Mouse (Mus musculus): Measurements from ENCODE around the gene Kcnk12.

The Kcnk12 gene

GRCm38 (mm10) chr17:87787711-87788110 is 10.1 kb downstream of the Kcnk12 start:
- in situ Hi-C loops (cut with MboI, MseI): no loop called here

- in situ Hi-C loops (cut with MboI, MseI): no loop called here
Observed at GRCm38 (mm10) chr17:87785721-87786120, 12.1 kb downstream of the Kcnk12 start.

- in situ Hi-C loops (cut with MboI, MseI): no loop called here
Observed at GRCm38 (mm10) chr17:87784911-87785310, 12.9 kb downstream of the Kcnk12 start.

GRCm38 (mm10) chr17:87784141-87784831 is 13.5 kb downstream of the Kcnk12 start:
- in situ Hi-C loops (cut with MboI, MseI): no loop called here

- in situ Hi-C loops (cut with MboI, MseI): no loop called here
Observed at GRCm38 (mm10) chr17:87781244-87781643, 16.6 kb downstream of the Kcnk12 start.

GRCm38 (mm10) chr17:87780164-87780563 is 17.6 kb downstream of the Kcnk12 start:
- in situ Hi-C loops (cut with MboI, MseI): no loop called here

DNA sequence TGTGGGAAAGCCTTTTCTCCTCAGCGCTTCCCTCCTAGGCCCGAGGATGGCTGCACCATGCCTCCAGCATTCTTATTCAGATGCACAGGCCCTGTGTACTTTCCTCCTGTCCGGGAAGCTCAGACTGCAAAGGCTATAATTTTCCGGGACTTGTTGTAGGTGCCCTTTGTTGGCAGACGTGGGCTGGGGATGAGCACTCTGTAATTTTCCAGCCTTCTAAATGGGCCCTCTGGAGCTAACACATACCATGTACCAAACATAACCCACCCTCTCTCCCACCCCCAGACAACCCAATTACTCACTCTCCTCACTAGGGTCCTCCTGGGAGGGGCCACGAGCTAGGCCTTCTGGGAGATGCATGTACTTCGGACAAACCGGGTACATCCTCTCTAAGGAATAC is 22.8 kb downstream of the Kcnk12 start:
- in situ Hi-C loops (cut with MboI, MseI): no loop called here

- in situ Hi-C loops (cut with MboI, MseI): no loop called here
Observed at GRCm38 (mm10) chr17:87773175-87773574, 24.6 kb downstream of the Kcnk12 start.

DNA sequence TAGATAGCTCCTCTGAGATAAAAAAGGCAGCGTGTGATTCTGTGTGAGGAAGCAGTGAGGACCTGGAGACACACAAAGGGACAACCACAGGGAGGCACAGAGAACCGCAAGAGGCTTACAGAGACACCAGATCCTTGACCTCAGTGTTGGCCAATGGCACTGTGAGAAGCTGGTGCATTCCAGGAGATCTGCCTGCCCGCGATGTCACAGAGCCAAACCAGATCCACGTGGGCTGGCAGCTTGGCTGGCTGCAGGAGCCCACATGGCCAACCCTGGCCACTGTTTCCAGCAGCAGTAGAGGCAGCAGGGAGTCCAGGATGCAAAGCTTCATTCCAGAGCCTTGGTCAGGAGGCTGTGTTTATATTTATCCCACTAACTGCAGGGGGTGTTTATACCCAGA is 27.0 kb downstream of the Kcnk12 start:
- in situ Hi-C loops (cut with MboI, MseI): no loop called here

GRCm38 (mm10) chr17:87766888-87767287 is 30.9 kb downstream of the Kcnk12 start:
- in situ Hi-C loops (cut with MboI, MseI): no loop called here

- in situ Hi-C loops (cut with MboI, MseI): no loop called here
Observed at GRCm38 (mm10) chr17:87765031-87765430, 32.8 kb downstream of the Kcnk12 start.

DNA sequence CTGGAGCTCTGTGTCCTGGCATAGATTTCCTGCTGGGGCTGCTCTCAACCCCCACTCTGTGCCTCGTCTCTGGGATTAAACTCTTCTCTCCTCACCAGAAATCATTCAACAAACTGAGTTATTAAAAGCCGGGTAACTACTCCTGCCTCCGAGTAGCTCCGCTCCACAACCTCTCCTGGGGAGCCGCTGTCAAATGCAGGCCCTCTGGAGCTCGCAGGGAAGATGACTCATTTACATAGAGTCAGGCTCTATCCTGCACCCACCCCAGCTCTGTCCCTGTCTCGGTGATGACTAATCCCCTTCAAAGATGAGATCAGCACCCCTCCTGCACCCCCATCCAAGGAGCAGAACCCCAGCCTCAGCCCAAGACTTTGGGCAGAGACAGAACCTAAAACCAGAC is 34.6 kb downstream of the Kcnk12 start:
- in situ Hi-C loops (cut with MboI, MseI): no loop called here

DNA sequence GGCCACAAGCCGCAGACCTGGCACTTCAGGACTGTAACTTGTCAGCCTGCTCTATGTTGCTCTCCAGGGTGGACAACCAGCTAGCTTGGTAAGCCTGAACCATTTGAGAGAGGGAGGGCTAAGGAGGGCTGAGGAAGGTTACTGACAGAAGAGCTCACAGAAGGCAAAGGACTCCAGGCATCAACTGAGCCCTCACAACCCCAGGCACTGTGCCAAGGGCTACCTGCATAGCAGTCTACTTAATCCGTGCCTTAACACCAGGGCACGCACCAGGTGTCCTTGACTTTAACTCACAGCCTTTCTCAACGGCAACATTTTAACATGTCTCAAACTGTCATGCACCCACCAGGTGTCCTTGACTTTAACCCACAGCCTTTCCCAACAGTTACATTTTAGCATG is 37.5 kb downstream of the Kcnk12 start:
- in situ Hi-C loops (cut with MboI, MseI): no loop called here

DNA sequence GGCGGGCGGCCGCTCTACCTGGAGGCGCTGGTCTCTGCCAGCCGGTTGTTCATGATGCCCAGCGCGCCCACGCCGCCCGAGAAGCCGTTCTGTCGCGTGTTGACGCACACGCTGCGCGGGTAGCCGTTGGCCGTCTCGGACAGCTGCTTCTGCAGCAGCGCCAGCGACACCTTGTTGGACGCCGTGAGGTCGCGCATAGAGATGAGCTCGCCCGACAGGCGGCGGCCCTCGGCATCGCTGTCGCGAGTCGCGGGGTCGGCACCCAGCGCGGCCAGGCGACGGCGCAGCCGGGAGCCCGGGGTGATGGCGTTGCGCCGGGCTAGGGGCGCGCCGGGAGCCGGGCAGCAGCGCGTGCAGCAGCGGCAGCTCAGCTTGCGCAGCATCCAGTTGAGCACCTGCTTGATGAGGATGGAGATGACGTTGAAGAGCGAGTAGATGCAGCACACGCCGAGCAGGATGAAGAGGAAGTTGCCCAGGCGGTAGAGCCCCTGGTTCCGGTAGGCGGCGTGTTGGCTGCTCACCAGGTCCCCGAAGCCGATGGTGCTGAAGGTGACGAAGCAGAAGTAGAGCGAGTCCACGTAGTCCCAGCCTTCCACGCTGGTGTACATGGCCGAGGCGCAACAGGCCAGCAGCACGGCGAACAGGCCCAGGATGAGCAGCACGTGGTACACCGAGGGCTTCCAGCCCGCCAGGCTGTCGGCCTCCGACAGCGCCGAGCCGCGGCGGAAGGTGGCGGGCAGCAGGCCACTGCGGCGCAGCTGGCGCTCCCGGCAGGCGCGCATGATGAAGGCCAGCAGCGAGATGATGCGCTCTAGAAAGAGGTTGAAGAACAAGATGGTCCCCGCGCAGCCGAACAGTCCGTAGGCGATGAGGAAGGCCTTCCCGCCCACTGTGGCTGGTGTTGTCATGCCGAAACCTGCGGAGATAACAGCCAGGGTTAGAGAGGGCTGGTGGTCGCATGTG is 51.6 kb downstream of the Kcnk12 start:
- in situ Hi-C loops (cut with MboI, MseI): no loop called here

DNA sequence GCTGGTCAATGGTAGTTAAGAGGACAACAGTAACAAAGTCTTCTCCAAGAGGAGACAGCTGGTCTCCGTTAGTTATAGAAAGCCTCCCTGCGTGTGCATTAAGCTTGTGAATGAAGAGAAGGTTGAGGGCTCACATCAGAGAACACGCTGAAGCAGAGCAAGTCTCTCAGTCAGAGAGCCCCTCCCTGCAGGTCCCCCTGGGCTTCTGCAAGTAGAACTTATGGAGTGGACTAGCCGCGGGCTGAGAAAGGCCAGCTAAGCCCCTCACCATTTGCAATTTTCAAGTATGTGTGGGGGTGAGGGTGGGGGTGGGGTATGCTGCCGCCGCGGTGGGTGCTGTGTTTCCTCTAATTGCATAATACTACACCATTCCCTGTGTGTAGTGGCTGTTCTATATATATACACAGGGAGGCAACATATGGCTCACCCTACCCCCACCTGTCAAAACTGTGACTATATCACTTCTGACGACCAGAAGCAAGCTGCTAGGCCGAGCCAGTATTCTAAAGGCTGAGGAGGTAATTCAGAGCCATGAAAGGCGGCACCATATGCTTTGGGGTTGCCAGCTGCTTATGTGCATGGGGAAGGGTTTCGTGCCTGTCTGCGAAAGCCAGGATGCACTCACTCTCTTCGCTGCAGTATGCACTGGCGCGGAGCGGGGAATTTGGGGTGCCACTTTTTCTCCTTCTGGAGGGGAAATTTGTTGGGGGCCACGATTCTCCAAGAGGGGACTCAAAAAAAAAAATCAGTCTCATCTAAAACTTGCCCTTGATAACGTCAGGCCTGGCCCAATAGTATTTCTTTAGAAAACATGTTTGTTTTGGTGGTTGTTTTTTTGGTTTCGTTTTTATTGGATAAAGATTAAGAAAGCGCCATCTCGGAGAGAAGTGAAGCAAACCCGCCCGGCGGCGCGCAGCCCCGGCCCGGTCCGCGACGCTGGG is 52.5 kb downstream of the Kcnk12 start:
- in situ Hi-C loops (cut with MboI, MseI): no loop called here

- in situ Hi-C loops (cut with MboI, MseI): no loop called here
Observed at GRCm38 (mm10) chr17:87739835-87740234, 58.0 kb downstream of the Kcnk12 start.

GRCm38 (mm10) chr17:87737144-87737543 is 60.6 kb downstream of the Kcnk12 start:
- in situ Hi-C loops (cut with MboI, MseI): no loop called here

GRCm38 (mm10) chr17:87734471-87734870 is 63.3 kb downstream of the Kcnk12 start:
- in situ Hi-C loops (cut with MboI, MseI): no loop called here

DNA sequence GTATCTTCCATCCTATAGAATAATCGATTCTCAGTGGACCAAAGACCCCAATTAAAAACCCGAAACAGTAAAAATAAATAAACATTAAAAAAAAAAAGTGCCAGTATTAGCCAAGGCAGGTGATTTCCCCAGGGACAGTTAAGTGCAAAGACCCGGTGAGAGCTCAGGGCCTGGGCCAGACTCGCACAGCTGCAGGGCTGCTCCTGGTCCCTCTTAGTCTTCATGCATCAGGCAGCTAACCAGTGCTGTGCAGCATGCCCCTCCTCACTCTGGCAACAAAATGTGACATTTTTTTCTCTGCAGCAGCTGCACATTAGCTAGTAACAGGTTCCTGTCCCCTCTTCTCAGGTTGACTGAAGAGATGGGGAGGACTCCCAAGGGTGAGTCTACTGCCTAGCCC is 65.8 kb downstream of the Kcnk12 start:
- in situ Hi-C loops (cut with MboI, MseI): no loop called here

DNA sequence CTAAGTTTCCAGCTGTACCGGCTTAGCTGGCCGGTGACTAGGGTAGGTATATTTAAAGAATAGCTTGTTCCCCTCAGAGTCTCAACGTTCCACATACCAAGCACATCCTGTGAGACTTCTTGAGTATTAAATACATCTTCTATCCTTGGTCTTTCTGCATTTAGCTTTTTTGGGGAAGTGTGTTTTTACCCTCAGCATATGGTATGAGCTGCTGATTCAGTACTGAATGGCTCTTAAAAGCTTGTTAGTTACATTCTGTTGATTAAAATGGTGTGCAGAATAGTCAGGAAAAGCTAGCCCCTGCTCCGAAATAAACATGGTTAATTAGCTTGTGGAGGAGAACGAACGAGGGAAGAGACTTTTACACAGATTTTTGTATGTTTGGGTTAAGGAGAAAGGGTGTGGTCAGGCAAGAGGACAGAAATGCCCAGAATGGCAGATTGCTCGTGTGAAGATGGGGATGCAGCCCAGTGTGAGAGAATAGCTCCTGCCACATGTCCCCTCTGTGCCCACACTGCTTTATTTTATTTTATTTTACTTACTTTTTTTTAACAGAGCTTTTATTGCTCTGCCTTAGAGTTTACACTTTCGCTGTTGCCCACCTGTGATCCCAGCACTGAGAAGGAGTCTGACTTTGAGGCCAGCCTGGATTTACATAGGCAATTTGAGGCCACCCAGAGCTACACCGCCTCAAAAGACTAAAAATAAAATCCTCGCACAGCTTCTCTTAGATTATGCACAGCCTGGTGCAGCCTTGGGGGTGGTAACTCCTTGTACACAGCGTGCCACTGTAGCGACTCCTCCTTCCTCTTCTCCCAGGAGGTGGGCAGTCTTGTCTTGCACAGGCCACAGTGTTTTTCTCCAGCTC is 71.1 kb downstream of the Kcnk12 start:
- in situ Hi-C loops (cut with MboI, MseI): no loop called here

GRCm38 (mm10) chr17:87724727-87725126 is 73.1 kb downstream of the Kcnk12 start:
- in situ Hi-C loops (cut with MboI, MseI): no loop called here

Measured in T-helper 1 cell (primary cell).